Mouse (Mus musculus) hindbrain, embryonic 11.5 days (tissue): ENCODE results near the gene Patj. TPM values are rescaled to one million over a fixed set of nuclear protein-coding genes. Genes with fewer than 3 reads are reported as not detected.

ENCODE experiments used
- ATAC-seq: fragments of 200-750 bp; cut with Nextera tagmentation; 2 replicates; pipeline ENCODE4 v1.8.0; 2017; ENCODE audit warnings: mild to moderate bottlenecking, moderate TSS enrichment, moderate library complexity; ENCODE audit not compliant: low FRiP score
- DNase-seq: peaks from one replicate; pipeline ENCODE4 v3.0.0-alpha.2; 2015; ENCODE audit warnings: low spot score
- H3K27ac ChIP-seq: fragments of 300-500 bp; sonication (generic); 2 replicates; pipeline ENCODE4 v1.5.1; 2014; ENCODE audit warnings: mild to moderate bottlenecking, low read depth, low read length
- H3K27me3 ChIP-seq: fragments of 300-500 bp; sonication (generic); 2 replicates; pipeline ENCODE4 v1.6.1; 2014; ENCODE audit warnings: mild to moderate bottlenecking, low read length, moderate library complexity, mixed read lengths; ENCODE audit not compliant: control insufficient read depth, insufficient read depth
- H3K36me3 ChIP-seq: fragments of 300-500 bp; sonication (generic); 2 replicates; pipeline ENCODE4 v1.6.1; 2014; ENCODE audit warnings: mild to moderate bottlenecking, low read length, moderate library complexity, mixed read lengths; ENCODE audit not compliant: control insufficient read depth, insufficient read depth
- H3K4me1 ChIP-seq: fragments of 300-500 bp; sonication (generic); replicated peaks from 2 replicates; pipeline ENCODE4 v1.6.1; 2014; ENCODE audit warnings: low read length, mixed read lengths; ENCODE audit not compliant: control insufficient read depth, insufficient read depth
- H3K4me2 ChIP-seq: fragments of 300-500 bp; sonication (generic); replicated peaks from 2 replicates; pipeline ENCODE4 v1.6.1; 2014; ENCODE audit warnings: mild to moderate bottlenecking, low read depth, low read length
- H3K4me3 ChIP-seq: fragments of 300-500 bp; sonication (generic); 2 replicates; pipeline ENCODE4 v1.5.1; 2014; ENCODE audit warnings: low read depth, low read length
- H3K9ac ChIP-seq: fragments of 300-500 bp; sonication (generic); 2 replicates; pipeline ENCODE4 v1.6.1; 2014; ENCODE audit warnings: low read depth, low read length
- H3K9me3 ChIP-seq: fragments of 300-500 bp; sonication (generic); 2 replicates; pipeline ENCODE4 v1.6.1; 2016; ENCODE audit warnings: low read length; ENCODE audit not compliant: control insufficient read depth
- WGBS: fragments of 180-500 bp; shearing (Covaris S2); extraction: QIAGEN DNeasy Blood & Tissue Kit; methylation state at CpG from one replicate; pipeline ENCODE4 v1.1.7; 2014; 5-methylcytosine and 5-hydroxymethylcytosine counted together
- polyA plus RNA-seq: library from polyadenylated mRNA; unstranded; fragments of >200 nt; fragmentation: Nextera tagmentation; extraction: Ambion mirVana; gene quantifications from 2 replicates; pipeline ENCODE4 v1.2.1, GENCODE M21; 2014

The Patj gene
- polyA plus RNA-seq, 1 experiment from 2014 or later = 9.7 TPM

- Histone ChIP-seq H3K4me2 (no peak overlapping the region), H3K4me1 (no peaks in the 10 kb centered on the region), H3K4me3 (no peak overlapping the region), H3K9me3 (no peaks in the 10 kb centered on the region), H3K36me3 (no peaks in the 10 kb centered on the region), H3K27me3 (no peaks in the 10 kb centered on the region), H3K9ac (no peak overlapping the region), H3K27ac (no peak overlapping the region)
- ATAC-seq (no peak), DNase-seq (no peak)
- 76% methylated on average over 3 of the region's 3 CpGs for WGBS
Observed at GRCm38 (mm10) chr4:98478005-98478404, 82.4 kb downstream of the Patj start.

- Histone ChIP-seq H3K9ac (no peak overlapping the region), H3K4me1 (no peaks in the 10 kb centered on the region), H3K4me3 (no peak overlapping the region), H3K4me2 (no peak overlapping the region), H3K36me3 (no peaks in the 10 kb centered on the region), H3K27me3 (no peaks in the 10 kb centered on the region), H3K9me3 (no peaks in the 10 kb centered on the region), H3K27ac (no peak overlapping the region)
- WGBS = 86% methylated on average over 3 of the region's 3 CpGs
- no peak for DNase-seq
- ATAC-seq = no peak
Observed at GRCm38 (mm10) chr4:98486475-98486874, 90.9 kb downstream of the Patj start.

GRCm38 (mm10) chr4:98486901-98487300 lies 91.3 kb downstream of the Patj start:
- Histone ChIP-seq H3K4me2 (no peak overlapping the region), H3K9ac (no peak overlapping the region)
- WGBS = 83% methylated on average over 4 of the region's 4 CpGs

GRCm38 (mm10) chr4:98489386-98489785 lies 93.8 kb downstream of the Patj start:
- no peaks in the 10 kb centered on the region for H3K4me1 ChIP-seq
- H3K4me2 ChIP-seq = no peak overlapping the region
- no peaks in the 10 kb centered on the region for H3K27me3 ChIP-seq
- no peak overlapping the region for H3K9ac ChIP-seq
- no peak overlapping the region for H3K27ac ChIP-seq
- ATAC-seq = no peak
- H3K9me3 ChIP-seq = no peaks in the 10 kb centered on the region
- 92% methylated on average over 1 of the region's 1 CpGs for WGBS
- no peaks in the 10 kb centered on the region for H3K36me3 ChIP-seq
- DNase-seq = no peak
- H3K4me3 ChIP-seq = no peak overlapping the region

More at GRCm38 (mm10) chr4:98486901-98487300, 91.3 kb downstream of the Patj start:
- Histone ChIP-seq H3K27me3 (no peaks in the 10 kb centered on the region), H3K9me3 (no peaks in the 10 kb centered on the region), H3K27ac (no peak overlapping the region), H3K4me3 (no peak overlapping the region), H3K4me1 (no peaks in the 10 kb centered on the region), H3K36me3 (no peaks in the 10 kb centered on the region)
- DNase-seq (no peak), ATAC-seq (no peak)

GRCm38 (mm10) chr4:98498341-98498740 lies 102.8 kb downstream of the Patj start:
- no peak for ATAC-seq
- H3K36me3 ChIP-seq = no peaks in the 10 kb centered on the region
- H3K27me3 ChIP-seq = no peaks in the 10 kb centered on the region
- DNase-seq = no peak
- 93% methylated on average over 4 of the region's 4 CpGs for WGBS
- H3K27ac ChIP-seq = no peak overlapping the region
- H3K4me3 ChIP-seq = no peak overlapping the region
- H3K9ac ChIP-seq = no peak overlapping the region
- no peaks in the 10 kb centered on the region for H3K9me3 ChIP-seq
- no peaks in the 10 kb centered on the region for H3K4me1 ChIP-seq
- H3K4me2 ChIP-seq = no peak overlapping the region

GRCm38 (mm10) chr4:98500182-98500581 lies 104.6 kb downstream of the Patj start:
- DNase-seq = peak; percentile 9
- 78% methylated on average over 5 of the region's 5 CpGs for WGBS
- Histone ChIP-seq H3K27me3 (no peaks in the 10 kb centered on the region), H3K36me3 (no peaks in the 10 kb centered on the region), H3K27ac (no peak overlapping the region), H3K9me3 (no peaks in the 10 kb centered on the region), H3K4me3 (no peak overlapping the region), H3K9ac (no peak overlapping the region), H3K4me2 (no peak overlapping the region), H3K4me1 (no peaks in the 10 kb centered on the region)
- ATAC-seq = no peak

- no peak overlapping the region for H3K27ac ChIP-seq
- H3K36me3 ChIP-seq = no peaks in the 10 kb centered on the region
- no peaks in the 10 kb centered on the region for H3K4me1 ChIP-seq
- WGBS = 84% methylated on average over 2 of the region's 2 CpGs
- no peak overlapping the region for H3K4me2 ChIP-seq
- ATAC-seq (no peak), DNase-seq (no peak)
- no peaks in the 10 kb centered on the region for H3K9me3 ChIP-seq
- H3K27me3 ChIP-seq = no peaks in the 10 kb centered on the region
- H3K4me3 ChIP-seq = no peak overlapping the region
- no peak overlapping the region for H3K9ac ChIP-seq
Observed at GRCm38 (mm10) chr4:98500875-98501274, 105.3 kb downstream of the Patj start.

- WGBS = 67% methylated on average over 3 of the region's 3 CpGs
- H3K9ac ChIP-seq = no peak overlapping the region
- no peak for ATAC-seq
Observed at GRCm38 (mm10) chr4:98504743-98505142, 109.2 kb downstream of the Patj start.

GRCm38 (mm10) chr4:98508471-98509271 lies 113.1 kb downstream of the Patj start:
- DNase-seq (no peak), ATAC-seq (no peak)
- Histone ChIP-seq H3K9ac (no peak overlapping the region), H3K27ac (no peak overlapping the region), H3K4me1 (no peaks in the 10 kb centered on the region), H3K36me3 (no peaks in the 10 kb centered on the region), H3K4me2 (no peak overlapping the region), H3K4me3 (no peak overlapping the region), H3K27me3 (no peaks in the 10 kb centered on the region), H3K9me3 (no peaks in the 10 kb centered on the region)
- WGBS = 84% methylated on average over 11 of the region's 11 CpGs

More at GRCm38 (mm10) chr4:98504743-98505142, 109.2 kb downstream of the Patj start:
- Histone ChIP-seq H3K4me2 (no peak overlapping the region), H3K4me1 (no peaks in the 10 kb centered on the region), H3K27ac (no peak overlapping the region), H3K4me3 (no peak overlapping the region), H3K9me3 (no peaks in the 10 kb centered on the region), H3K36me3 (no peaks in the 10 kb centered on the region), H3K27me3 (no peaks in the 10 kb centered on the region)
- no peak for DNase-seq
